Mouse (Mus musculus) cerebellum, adult 8-10 months (tissue): ENCODE measurements around the gene Wdr26.

Source experiments
- DNase-seq: peaks from one replicate; pipeline ENCODE4 v3.0.0; 2022

Gene Wdr26

GRCm38 (mm10) chr1:181150827-181151534, 60.8 kb downstream of the Wdr26 start:
- DNase-seq, result peak; percentile 89

- DNase-seq, result no peak
These were observed 61.4 kb downstream of the Wdr26 start for GRCm38 (mm10) chr1:181150431-181150826.

- DNase-seq, result no peak
These were observed 62.3 kb downstream of the Wdr26 start for GRCm38 (mm10) chr1:181149373-181150017.

GRCm38 (mm10) chr1:181148540-181148939, 63.3 kb downstream of the Wdr26 start:
- no peak for DNase-seq

- DNase-seq, result no peak
These were observed 65.6 kb downstream of the Wdr26 start for GRCm38 (mm10) chr1:181146187-181146586.

- no peak for DNase-seq
These were observed 66.8 kb downstream of the Wdr26 start for GRCm38 (mm10) chr1:181144966-181145365.

GRCm38 (mm10) chr1:181143950-181144836, 67.6 kb downstream of the Wdr26 start, which contains the start of the genes Nvl and Cnih4:
Gene Nvl (minus strand): TSS chr1:181144204.
Gene Cnih4 (plus strand): TSS chr1:181144693.
- DNase-seq, result peak; percentile 92

GRCm38 (mm10) chr1:181143609-181143949, 68.2 kb downstream of the Wdr26 start:
- no peak for DNase-seq

GRCm38 (mm10) chr1:181138730-181139129, 73.1 kb downstream of the Wdr26 start:
- DNase-seq, result no peak

GRCm38 (mm10) chr1:181131915-181132314, 79.9 kb downstream of the Wdr26 start:
- no peak for DNase-seq

- DNase-seq, result no peak
These were observed 85.0 kb downstream of the Wdr26 start for GRCm38 (mm10) chr1:181126766-181127165.

GRCm38 (mm10) chr1:181125916-181126315, 85.9 kb downstream of the Wdr26 start:
- no peak for DNase-seq

GRCm38 (mm10) chr1:181124145-181124544, 87.7 kb downstream of the Wdr26 start:
- no peak for DNase-seq
